Comparison of ENCODE assay signal across 12 mouse cellular contexts in the genomic region with DNA sequence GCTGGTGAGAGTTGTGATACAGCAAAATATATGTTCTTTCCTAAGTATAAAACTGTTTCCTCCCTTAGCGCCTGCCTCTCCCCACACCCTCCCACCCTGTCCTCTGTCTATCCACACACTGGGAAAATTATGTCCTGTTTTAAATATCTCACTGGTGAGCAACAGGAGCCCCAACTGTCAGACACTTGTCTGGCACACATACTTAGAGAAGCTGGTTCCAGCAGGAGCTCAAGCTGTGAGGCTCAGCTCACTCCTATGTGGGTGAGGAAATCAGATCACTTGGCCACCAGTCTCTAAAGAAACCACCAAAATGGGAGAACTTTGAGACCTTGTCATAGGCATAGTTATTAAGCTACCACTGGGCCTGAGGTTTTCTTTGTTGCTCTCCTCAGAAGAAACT. TPM values are rescaled to one million over a fixed set of nuclear protein-coding genes. Genes with fewer than 3 reads are reported as not detected.
A peak's percentile ranks its signal among the peaks of the same experiment; 100 is the strongest.
DNase-seq lines count a peak whose midpoint lies in the region; ATAC-seq lines count a peak whose summit lies in the region.
"Had no signal": no experiment of that assay in that cellular context is flagged by ENCODE, and none has a peak within 500 bp of the region (broad histone marks: within the 10 kb centered on the region; RNA-seq: fewer than 3 reads in every experiment).

No protein-coding gene starts in this region.

- intact Hi-C loops in heart, postnatal 10 days (cut with DNase I): no loop called here

- no peak overlapping the region for H3K4me2 ChIP-seq in forebrain, embryonic 14.5 days (ENCODE audit: low read length)
- no peak overlapping the region for H3K4me2 ChIP-seq in forebrain, embryonic 11.5 days (ENCODE audit: low read depth, low read length, severe bottlenecking)
- H3K4me2 ChIP-seq in hindbrain, embryonic 16.5 days (ENCODE audit: low read length): no peak overlapping the region
- H3K4me2 ChIP-seq: embryonic facial prominence, embryonic 12.5 days; limb, embryonic 13.5 days; neural tube, embryonic 13.5 days had no signal

- no peak overlapping the region for H3K9ac ChIP-seq in forebrain, embryonic 14.5 days (ENCODE audit: low read length)
- H3K9ac ChIP-seq in forebrain, embryonic 11.5 days (ENCODE audit: low read length): no peak overlapping the region
- H3K9ac ChIP-seq in hindbrain, embryonic 16.5 days (ENCODE audit: low read depth, low read length): no peak overlapping the region
- H3K9ac ChIP-seq: embryonic facial prominence, embryonic 12.5 days; limb, embryonic 13.5 days; neural tube, embryonic 13.5 days had no signal

- no peak overlapping the region for H3K4me3 ChIP-seq in forebrain, embryonic 14.5 days (ENCODE audit: low read depth, low read length)
- no peak overlapping the region for H3K4me3 ChIP-seq in forebrain, embryonic 11.5 days (ENCODE audit: low read depth, low read length)
- no peak overlapping the region for H3K4me3 ChIP-seq in hindbrain, embryonic 16.5 days (ENCODE audit: low read length)
- no peak overlapping the region for H3K4me3 ChIP-seq in hindbrain, embryonic 10.5 days
- H3K4me3 ChIP-seq: embryonic facial prominence, embryonic 12.5 days; limb, embryonic 13.5 days; neural tube, embryonic 13.5 days had no signal

- H3K36me3 ChIP-seq in forebrain, embryonic 14.5 days (ENCODE audit: control insufficient read depth, insufficient read depth, low read length): no peaks in the 10 kb centered on the region
- no peaks in the 10 kb centered on the region for H3K36me3 ChIP-seq in forebrain, embryonic 11.5 days (ENCODE audit: control insufficient read depth, insufficient read depth, low read length)
- no peaks in the 10 kb centered on the region for H3K36me3 ChIP-seq in hindbrain, embryonic 16.5 days (ENCODE audit: control insufficient read depth, insufficient read depth, low read length)
- no peaks in the 10 kb centered on the region for H3K36me3 ChIP-seq in hindbrain, embryonic 10.5 days
- H3K36me3 ChIP-seq: embryonic facial prominence, embryonic 12.5 days; limb, embryonic 13.5 days; neural tube, embryonic 13.5 days had no signal

- H3K4me1 ChIP-seq in forebrain, embryonic 14.5 days (ENCODE audit: control insufficient read depth, insufficient read depth, low read length): peaks cover 2% of the 10 kb centered on the region; the same call in 1 of the 2 replicates
- no peaks in the 10 kb centered on the region for H3K4me1 ChIP-seq in forebrain, embryonic 11.5 days (replicated peaks; ENCODE audit: control insufficient read depth, insufficient read depth, low read length)
- no peaks in the 10 kb centered on the region for H3K4me1 ChIP-seq in hindbrain, embryonic 16.5 days (ENCODE audit: control insufficient read depth, insufficient read depth, low read depth, low read length)
- peaks cover 14% of the 10 kb centered on the region for H3K4me1 ChIP-seq in hindbrain, embryonic 10.5 days (replicated peaks)

- H3K27me3 ChIP-seq in forebrain, embryonic 14.5 days (replicated peaks; ENCODE audit: control insufficient read depth, insufficient read depth, low read length): no peaks in the 10 kb centered on the region
- no peaks in the 10 kb centered on the region for H3K27me3 ChIP-seq in forebrain, embryonic 11.5 days (ENCODE audit: control insufficient read depth, insufficient read depth, low read length)
- H3K27me3 ChIP-seq in hindbrain, embryonic 16.5 days (replicated peaks; ENCODE audit: control insufficient read depth, insufficient read depth, low read length): no peaks in the 10 kb centered on the region
- no peaks in the 10 kb centered on the region for H3K27me3 ChIP-seq in hindbrain, embryonic 10.5 days (ENCODE audit: insufficient read depth, poor library complexity, severe bottlenecking)
- H3K27me3 ChIP-seq: embryonic facial prominence, embryonic 12.5 days; limb, embryonic 13.5 days; neural tube, embryonic 13.5 days had no signal

- no peak; the same call in 1 of the 2 replicates for ATAC-seq in forebrain, embryonic 14.5 days
- ATAC-seq in forebrain, embryonic 11.5 days (replicated peaks; ENCODE audit: low FRiP score): no peak
- peak; percentile 20; the same call in 1 of the 2 replicates for ATAC-seq in hindbrain, embryonic 16.5 days

- H3K27ac ChIP-seq in forebrain, embryonic 14.5 days (ENCODE audit: low read depth, low read length): no peak overlapping the region
- no peak overlapping the region; the same call in 1 of the 2 replicates for H3K27ac ChIP-seq in forebrain, embryonic 11.5 days (ENCODE audit: low read depth, low read length)
- H3K27ac ChIP-seq in hindbrain, embryonic 16.5 days (ENCODE audit: low read depth, low read length): no peak overlapping the region
- H3K27ac ChIP-seq in hindbrain, embryonic 10.5 days: no peak overlapping the region
- H3K27ac ChIP-seq: embryonic facial prominence, embryonic 12.5 days; limb, embryonic 13.5 days; neural tube, embryonic 13.5 days had no signal

- 81% methylated on average over 1 of the region's 1 CpGs for WGBS in forebrain, embryonic 14.5 days
- 95% methylated on average over 1 of the region's 1 CpGs for WGBS in forebrain, embryonic 11.5 days
- WGBS in hindbrain, embryonic 16.5 days: 70% methylated on average over 1 of the region's 1 CpGs
- 95% methylated on average over 1 of the region's 1 CpGs for WGBS in hindbrain, embryonic 10.5 days

- DNase-seq in forebrain, embryonic 14.5 days (ENCODE audit: low spot score): peak; percentile 22
- no peak for DNase-seq in forebrain, embryonic 11.5 days (ENCODE audit: low spot score)
- DNase-seq in hindbrain, embryonic 10.5 days (ENCODE audit: low spot score): no peak
- DNase-seq in 3T3-L1 (ENCODE audit: low read depth, low spot score): peak; percentile 31
- peak; percentile 29 to 37 for DNase-seq in heart, postnatal 10 days
- DNase-seq in kidney, adult 18-20 months: no peak
- no peak for DNase-seq in adrenal gland, postnatal 14 days
- DNase-seq: thymus, postnatal 36 days had no signal

- no peaks in the 10 kb centered on the region for H3K9me3 ChIP-seq in forebrain, embryonic 14.5 days (replicated peaks; ENCODE audit: control insufficient read depth, low read length)
- no peaks in the 10 kb centered on the region for H3K9me3 ChIP-seq in forebrain, embryonic 11.5 days (ENCODE audit: control insufficient read depth, low read length)
- H3K9me3 ChIP-seq in hindbrain, embryonic 16.5 days (ENCODE audit: control insufficient read depth, low read length): no peaks in the 10 kb centered on the region
- H3K9me3 ChIP-seq in hindbrain, embryonic 10.5 days: no peaks in the 10 kb centered on the region
- H3K9me3 ChIP-seq: embryonic facial prominence, embryonic 12.5 days; limb, embryonic 13.5 days; neural tube, embryonic 13.5 days had no signal

RNA-seq across cellular contexts. Expression of gene Rfx3, which starts 7.5 kb away (rescaled TPM):
- 25.1 and 30.6 TPM in 2 replicates for polyA plus RNA-seq in forebrain, embryonic 14.5 days (2014; fragmentation: Nextera tagmentation; extraction: Ambion mirVana)
- polyA plus RNA-seq in forebrain, embryonic 11.5 days (2014; fragmentation: Nextera tagmentation; extraction: Ambion mirVana): 41.7 and 44.4 TPM in 2 replicates
- polyA plus RNA-seq in hindbrain, embryonic 16.5 days (2015; fragmentation: Nextera tagmentation; extraction: Ambion mirVana): 20.4 and 26.8 TPM in 2 replicates
- polyA plus RNA-seq in hindbrain, embryonic 10.5 days (2016; fragmentation: Nextera tagmentation; extraction: Ambion mirVana): 26.7 and 27.3 TPM in 2 replicates
- 1 to 10 TPM; 5.5 to 5.9 TPM for total RNA-seq in heart, postnatal 10 days (2021)
- total RNA-seq in adrenal gland, postnatal 14 days (2021): 6.6 and 9.0 TPM in 2 replicates

Comparison
In these comparisons a context has a peak if more than half of its experiments do, and no peak if none do; other contexts are left out.
1. DNase-seq: peak in forebrain, embryonic 14.5 days (single experiment), 3T3-L1 (single experiment) and heart, postnatal 10 days (2 of 2); none in forebrain, embryonic 11.5 days (single experiment), hindbrain, embryonic 10.5 days (single experiment), kidney, adult 18-20 months (single experiment) and adrenal gland, postnatal 14 days (single experiment).